Mouse (Mus musculus) layer of hippocampus, adult 2 months (tissue): ENCODE results near the gene Slc25a3. TPM values are rescaled to one million over a fixed set of nuclear protein-coding genes. Genes with fewer than 3 reads are reported as not detected.

Experiments used
- DNase-seq, 2 experiments: peaks; one replicate each; pipeline ENCODE4 v3.0.0; 2022; ENCODE audit warnings: low spot score in 2 of 2
- H3K27ac ChIP-seq: fragments of 200-600 bp; 2 replicates; pipeline ENCODE4 v1.8.1; 2022
- H3K4me3 ChIP-seq: fragments of 200-600 bp; 2 replicates; pipeline ENCODE4 v1.8.1; 2022; ENCODE audit warnings: mild to moderate bottlenecking
- CTCF ChIP-seq: fragments of 200-600 bp; conservative IDR thresholded peaks from 2 replicates; pipeline ENCODE4 v1.8.1; 2022; ENCODE audit warnings: antibody characterized with exemption, mild to moderate bottlenecking, moderate library complexity
- long read RNA-seq, 2 experiments: library from polyadenylated mRNA; stranded (forward); transcript quantifications; one replicate each; pipeline ENCODE4 v2.0.0; 2021; ENCODE audit warnings: borderline mapping rate in 2 of 2
- total RNA-seq, 2 experiments: library from RNA; stranded (reverse); gene quantifications; 2 replicates each; pipeline ENCODE4 v1.2.3; 2021

Slc25a3 gene
- total RNA-seq, result 100 to 1,000 TPM; 485 to 491 TPM
- long read RNA-seq, experiment 1, transcript Slc25a3-203 (7 exons, 1,483 nt), result minor isoform, 7 of 429 reads
- long read RNA-seq, experiment 1, transcript Slc25a3-201 (8 exons, 1,612 nt), result major isoform, 335 of 429 reads
- long read RNA-seq, experiment 1, partial matches to known transcripts, result 7 of 429 reads
- long read RNA-seq, experiment 1, other reads (novel, unspliced or antisense), result 75 of 429 reads
- long read RNA-seq, experiment 2, transcript Slc25a3-203 (7 exons, 1,483 nt), result minor isoform, 6 of 537 reads
- long read RNA-seq, experiment 2, transcript Slc25a3-204 (5 exons, 891 nt), result minor isoform, 8 of 537 reads
- long read RNA-seq, experiment 2, transcript Slc25a3-201 (8 exons, 1,612 nt), result major isoform, 443 of 537 reads
- long read RNA-seq, experiment 2, partial matches to known transcripts, result 4 of 537 reads
- long read RNA-seq, experiment 2, other reads (novel, unspliced or antisense), result 73 of 537 reads

- Histone ChIP-seq H3K4me3 (peak within 1 kb of the TSS; percentile 95), H3K27ac (peak within 1 kb of the TSS; percentile 100)
- DNase-seq, result peak; percentile 99
- no peak for TF ChIP-seq CTCF
Observed at GRCm38 (mm10) chr10:91123828-91124822, at the start of gene Slc25a3. Gene Slc25a3 (minus strand): TSS chr10:91124059.

DNA sequence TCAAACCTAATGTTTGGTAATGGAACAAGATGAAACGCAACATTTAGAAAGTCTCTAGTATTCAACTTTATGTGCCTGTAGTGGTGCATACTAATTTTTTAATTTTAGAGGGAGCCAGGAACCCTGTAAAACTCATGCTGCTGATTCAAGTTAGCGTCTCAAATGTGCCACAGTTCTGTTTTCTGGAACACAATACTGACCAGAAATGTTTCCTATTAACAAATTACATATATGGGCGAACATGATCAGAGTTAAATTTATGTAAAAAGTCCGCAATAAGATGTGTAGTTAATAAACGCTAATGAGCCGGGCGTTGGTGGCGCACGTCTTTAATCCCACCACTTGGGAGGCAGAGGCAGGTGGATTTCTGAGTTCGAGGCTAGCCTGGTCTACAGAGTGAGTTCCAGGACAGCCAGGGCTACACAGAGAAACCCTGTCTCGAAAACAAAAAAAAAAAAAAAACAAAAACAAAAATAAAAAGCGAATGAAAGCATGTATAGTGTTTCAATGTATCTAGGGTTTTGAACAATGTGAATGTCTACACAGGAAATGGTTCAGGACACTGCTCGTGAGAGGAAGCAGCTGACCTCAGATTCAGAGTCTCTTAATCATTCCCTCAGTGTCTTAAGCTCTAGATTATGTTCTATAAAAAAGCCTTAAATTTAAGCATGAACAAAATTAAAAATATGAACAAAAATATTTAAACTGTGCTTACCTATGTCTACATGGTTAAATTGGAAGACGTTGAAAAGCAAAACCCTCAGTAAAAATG lies 48.7 kb upstream of the Slc25a3 start:
- Histone ChIP-seq H3K4me3 (peak overlapping the region; percentile 79), H3K27ac (peak overlapping the region; percentile 92)
- no peak for DNase-seq
- no peak for TF ChIP-seq CTCF

GRCm38 (mm10) chr10:91171455-91172328 lies 47.8 kb upstream of the Slc25a3 start:
- no peak for TF ChIP-seq CTCF
- peak overlapping the region; percentile 92 for H3K27ac ChIP-seq
- H3K4me3 ChIP-seq, result peak overlapping the region; percentile 79
- peak; percentile 90 to 93 for DNase-seq

DNA sequence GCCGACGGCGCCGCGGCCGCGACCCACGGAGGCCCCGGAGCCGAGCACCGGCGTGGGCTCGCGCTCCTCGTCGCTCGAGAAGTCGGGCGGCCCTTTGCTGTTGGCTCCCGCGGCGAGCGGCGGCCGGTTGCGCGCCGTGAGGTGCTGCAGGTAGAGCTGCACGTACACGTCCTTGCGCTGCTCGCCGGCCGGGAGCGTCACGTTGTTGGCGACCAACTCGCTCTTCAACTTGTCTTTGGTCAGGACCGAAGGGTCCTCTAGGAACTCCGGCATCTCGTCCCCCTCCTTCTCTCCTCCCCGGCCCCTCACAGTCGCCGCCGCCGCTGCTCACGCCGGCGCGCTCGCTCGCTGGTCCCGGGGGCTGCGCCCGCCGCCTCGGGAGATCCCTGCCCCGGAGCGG lies 47.2 kb upstream of the Slc25a3 start:
- H3K27ac ChIP-seq, result peak overlapping the region; percentile 92
- peak overlapping the region; percentile 79 for H3K4me3 ChIP-seq
- DNase-seq, result peak in 1 of 2 experiments; percentile 26
- no peak for TF ChIP-seq CTCF

GRCm38 (mm10) chr10:91170143-91170941 lies 46.5 kb upstream of the Slc25a3 start:
- DNase-seq, result peak; percentile 81 to 84
- Histone ChIP-seq H3K27ac (peak overlapping the region; percentile 92), H3K4me3 (peak overlapping the region; percentile 79)
- TF ChIP-seq CTCF, result peak; percentile 87

DNA sequence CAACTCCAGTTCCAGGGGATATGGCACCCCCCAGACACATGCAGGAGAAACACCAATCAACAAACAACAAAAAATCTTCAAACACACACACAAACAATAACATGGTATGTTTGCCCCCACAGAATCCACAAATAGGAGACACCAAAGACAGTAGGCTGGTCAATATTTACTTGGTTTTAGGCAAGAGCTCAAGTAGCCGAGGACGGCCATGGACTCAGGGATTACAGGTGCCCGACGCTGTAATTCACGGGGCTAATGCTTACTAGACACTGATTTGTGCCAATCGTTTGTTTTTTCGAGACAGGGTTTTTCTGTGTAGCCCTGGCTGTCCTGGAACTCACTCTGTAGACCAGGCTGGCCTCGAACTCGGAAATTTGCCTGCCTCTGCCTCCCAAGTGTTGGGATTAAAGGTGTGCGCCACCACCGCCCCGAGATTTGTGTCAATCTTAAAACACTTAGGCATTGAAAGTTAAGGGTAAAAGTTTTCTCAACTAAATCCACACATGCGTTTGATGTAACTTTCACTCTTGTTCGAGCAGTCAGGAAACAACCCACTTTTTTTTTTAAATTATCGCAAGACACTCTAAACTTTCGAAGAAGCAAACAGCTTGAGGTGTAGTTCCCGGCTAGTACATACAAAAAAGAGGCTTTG lies 45.7 kb upstream of the Slc25a3 start:
- Histone ChIP-seq H3K4me3 (peak overlapping the region; percentile 79), H3K27ac (no peak overlapping the region)
- no peak for DNase-seq
- no peak for TF ChIP-seq CTCF

GRCm38 (mm10) chr10:91167352-91167751 lies 43.5 kb upstream of the Slc25a3 start:
- H3K4me3 ChIP-seq, result no peak overlapping the region
- TF ChIP-seq CTCF, result no peak

GRCm38 (mm10) chr10:91166890-91167289 lies 43.0 kb upstream of the Slc25a3 start:
- peak; percentile 20 to 35 for DNase-seq
- TF ChIP-seq CTCF, result peak; percentile 88
- Histone ChIP-seq H3K27ac (no peak overlapping the region), H3K4me3 (no peak overlapping the region)

More at GRCm38 (mm10) chr10:91167352-91167751, 43.5 kb upstream of the Slc25a3 start:
- no peak overlapping the region for H3K27ac ChIP-seq
- no peak for DNase-seq

- Histone ChIP-seq H3K4me3 (no peak overlapping the region), H3K27ac (no peak overlapping the region)
- DNase-seq, result no peak
- no peak for TF ChIP-seq CTCF
Observed at GRCm38 (mm10) chr10:91165850-91166249, 42.0 kb upstream of the Slc25a3 start.

DNA sequence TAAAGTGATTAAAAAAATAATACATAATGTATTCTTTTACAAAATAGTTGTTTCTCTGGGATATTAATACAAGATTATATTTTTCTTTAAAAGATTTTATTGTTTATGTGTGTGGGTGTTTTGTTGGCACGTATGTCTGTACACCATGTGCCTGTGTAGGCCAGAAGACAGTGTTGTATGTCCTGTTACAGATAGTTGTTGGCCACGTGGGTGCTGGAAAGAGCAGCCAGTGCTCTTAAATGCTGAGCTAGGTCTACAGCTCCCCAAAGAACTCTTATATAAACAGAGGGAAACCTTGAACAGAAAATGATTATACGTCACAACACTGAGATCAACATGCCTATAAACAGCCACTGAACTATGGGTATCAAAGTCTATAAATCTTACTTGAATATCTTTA lies 40.6 kb upstream of the Slc25a3 start:
- H3K4me3 ChIP-seq, result no peak overlapping the region
- TF ChIP-seq CTCF, result no peak
- no peak overlapping the region for H3K27ac ChIP-seq
- no peak for DNase-seq
